Mouse (Mus musculus): ENCODE results near the gene Atp8a2.

- TF ChIP-seq CTCF (IDR thresholded peaks at IDR 0.05; ENCODE audit: low read depth, low read length) = no peak
- no peak for TF ChIP-seq GATA1 (IDR thresholded peaks at IDR 0.05; ENCODE audit: borderline replicate concordance, low read length)
- TF ChIP-seq GATA2 (IDR thresholded peaks at IDR 0.05; ENCODE audit: borderline replicate concordance, low read depth, low read length) = no peak
Measured at GRCm38 (mm10) chr14:59741752-59742151, 455.2 kb downstream of the Atp8a2 start.
